Mouse (Mus musculus) embryonic facial prominence, embryonic 15.5 days (tissue): ENCODE results near the gene Runx2. TPM values are rescaled to one million over a fixed set of nuclear protein-coding genes. Genes with fewer than 3 reads are reported as not detected.
A peak's percentile ranks its signal among the peaks of the same experiment; 100 is the strongest.

Experiments used
- ATAC-seq: fragments of 200-750 bp; cut with Nextera tagmentation; 2 replicates; pipeline ENCODE4 v1.8.0; 2017; ENCODE audit warnings: low read depth, moderate TSS enrichment; ENCODE audit not compliant: insufficient number of reproducible peaks, low FRiP score, low TSS enrichment
- H3K27ac ChIP-seq: fragments of 300-500 bp; sonication (generic); replicated peaks from 2 replicates; pipeline ENCODE4 v1.5.1; 2015; ENCODE audit warnings: mild to moderate bottlenecking, inconsistent platforms
- H3K27me3 ChIP-seq: fragments of 300-500 bp; sonication (generic); 2 replicates; pipeline ENCODE4 v1.6.1; 2015; ENCODE audit warnings: inconsistent platforms
- H3K36me3 ChIP-seq: fragments of 300-500 bp; sonication (generic); 2 replicates; pipeline ENCODE4 v1.6.1; 2015; ENCODE audit warnings: mild to moderate bottlenecking, inconsistent platforms
- H3K4me1 ChIP-seq: fragments of 300-500 bp; sonication (generic); 2 replicates; pipeline ENCODE4 v1.6.1; 2015; ENCODE audit warnings: inconsistent platforms
- H3K4me2 ChIP-seq: fragments of 300-500 bp; sonication (generic); replicated peaks from 2 replicates; pipeline ENCODE4 v1.6.1; 2015; ENCODE audit warnings: mild to moderate bottlenecking, inconsistent platforms
- H3K4me3 ChIP-seq: fragments of 300-500 bp; sonication (generic); replicated peaks from 2 replicates; pipeline ENCODE4 v1.5.1; 2015; ENCODE audit warnings: mild to moderate bottlenecking, inconsistent platforms
- H3K9ac ChIP-seq: fragments of 300-500 bp; sonication (generic); 2 replicates; pipeline ENCODE4 v1.6.1; 2015; ENCODE audit warnings: inconsistent platforms
- H3K9me3 ChIP-seq: fragments of 300-500 bp; sonication (generic); replicated peaks from 2 replicates; pipeline ENCODE4 v1.6.1; 2016; ENCODE audit warnings: inconsistent platforms
- WGBS: fragments of 180-500 bp; shearing (Covaris S2); methylation state at CpG from one replicate; pipeline ENCODE4 v1.1.7; 2015; 5-methylcytosine and 5-hydroxymethylcytosine counted together
- polyA plus RNA-seq: library from polyadenylated mRNA; unstranded; fragments of >200 nt; fragmentation: Nextera tagmentation; extraction: Ambion mirVana; gene quantifications from 2 replicates; pipeline ENCODE4 v1.2.1, GENCODE M21; 2015

The Runx2 gene
- polyA plus RNA-seq, 1 experiment from 2014 or later: 28.5 TPM

DNA sequence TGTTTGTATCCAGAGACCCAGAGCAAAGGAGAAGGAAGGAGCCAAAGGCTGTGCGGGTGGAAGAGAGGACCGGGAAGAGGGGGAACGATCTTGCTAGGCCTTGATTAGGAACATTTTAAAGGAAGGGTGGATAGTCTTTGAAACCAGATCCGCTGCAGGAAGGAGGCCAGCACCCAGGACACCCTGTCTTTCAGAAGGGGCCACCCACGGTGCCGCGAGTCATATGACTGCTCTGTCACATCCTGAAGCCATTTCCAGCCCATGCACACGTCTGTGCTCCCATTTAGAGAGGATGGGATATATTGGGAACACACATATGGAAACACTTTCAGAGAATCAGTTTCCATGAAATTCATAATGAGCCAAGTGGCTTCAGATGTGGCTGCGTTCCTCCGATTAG, 196.4 kb downstream of the Runx2 start:
- Histone ChIP-seq H3K4me3 (peak overlapping the region; percentile 24), H3K27me3 (no peaks in the 10 kb centered on the region), H3K27ac (peak overlapping the region; percentile 81), H3K9ac (no peak overlapping the region), H3K4me1 (peaks cover 35% of the 10 kb centered on the region), H3K9me3 (no peaks in the 10 kb centered on the region), H3K4me2 (peak overlapping the region; percentile 44), H3K36me3 (no peaks in the 10 kb centered on the region)
- ATAC-seq: peak; percentile 86
- WGBS: 16% methylated on average over 10 of the region's 10 CpGs

DNA sequence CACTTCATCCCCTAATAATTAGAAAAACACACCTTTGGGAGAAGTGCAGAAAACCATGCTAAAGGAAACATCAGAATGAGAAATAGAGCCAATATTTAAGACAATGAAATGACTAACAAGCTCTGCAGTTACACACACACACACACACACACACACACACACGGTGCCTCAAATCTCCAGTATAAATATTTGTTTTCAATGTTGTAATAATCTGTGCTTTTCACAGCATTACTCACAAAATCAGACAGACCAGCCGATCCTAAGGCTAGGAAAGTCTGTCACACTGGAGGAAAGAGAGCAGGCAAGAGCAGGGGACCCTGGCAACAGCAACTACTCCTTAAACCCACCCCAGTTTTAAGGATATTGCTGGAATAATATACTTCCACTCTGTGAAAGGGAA, 196.9 kb downstream of the Runx2 start:
- H3K36me3 ChIP-seq: no peaks in the 10 kb centered on the region
- H3K4me2 ChIP-seq: peak overlapping the region; percentile 44
- 24% methylated on average over 2 of the region's 2 CpGs for WGBS
- H3K27me3 ChIP-seq: no peaks in the 10 kb centered on the region
- peak overlapping the region; percentile 81 for H3K27ac ChIP-seq
- no peak overlapping the region for H3K9ac ChIP-seq
- 0 out of 2 replicates have a peak overlapping the region, but pooled peaks have one; percentile 24 for H3K4me3 ChIP-seq
- H3K4me1 ChIP-seq: peaks cover 39% of the 10 kb centered on the region
- no peaks in the 10 kb centered on the region for H3K9me3 ChIP-seq
- ATAC-seq: no peak

- no peaks in the 10 kb centered on the region for H3K9me3 ChIP-seq
- no peak overlapping the region for H3K4me3 ChIP-seq
- H3K9ac ChIP-seq: no peak overlapping the region
- H3K27ac ChIP-seq: no peak overlapping the region
- no peak for ATAC-seq
- no peaks in the 10 kb centered on the region for H3K27me3 ChIP-seq
- peak overlapping the region; percentile 29; the same call in 1 of the 2 replicates for H3K4me2 ChIP-seq
- 45% methylated on average over 26 of the region's 26 CpGs for WGBS
- peaks cover 31% of the 10 kb centered on the region for H3K4me1 ChIP-seq
- no peaks in the 10 kb centered on the region for H3K36me3 ChIP-seq
These were observed 200.6 kb downstream of the Runx2 start for GRCm38 (mm10) chr17:44613716-44614715.

- no peak overlapping the region; the same call in 1 of the 2 replicates for H3K27ac ChIP-seq
- 45% methylated on average over 8 of the region's 8 CpGs for WGBS
- no peak for ATAC-seq
- H3K4me2 ChIP-seq: no peak overlapping the region
- no peak overlapping the region for H3K9ac ChIP-seq
- peaks cover 21% of the 10 kb centered on the region for H3K4me1 ChIP-seq
- H3K9me3 ChIP-seq: no peaks in the 10 kb centered on the region
- no peaks in the 10 kb centered on the region for H3K27me3 ChIP-seq
- H3K36me3 ChIP-seq: peaks cover 3% of the 10 kb centered on the region; the same call in 1 of the 2 replicates
- no peak overlapping the region for H3K4me3 ChIP-seq
These were observed 202.0 kb downstream of the Runx2 start for GRCm38 (mm10) chr17:44612641-44613040.

- WGBS: 94% methylated on average over 3 of the region's 3 CpGs
- no peak overlapping the region for H3K27ac ChIP-seq
- ATAC-seq: no peak
These were observed 202.6 kb downstream of the Runx2 start for GRCm38 (mm10) chr17:44612002-44612401.

GRCm38 (mm10) chr17:44611543-44611942, 203.1 kb downstream of the Runx2 start:
- Histone ChIP-seq H3K36me3 (peaks cover 3% of the 10 kb centered on the region; the same call in 1 of the 2 replicates), H3K4me2 (no peak overlapping the region), H3K9me3 (no peaks in the 10 kb centered on the region), H3K4me1 (peaks cover 17% of the 10 kb centered on the region), H3K27ac (no peak overlapping the region), H3K4me3 (no peak overlapping the region), H3K9ac (no peak overlapping the region), H3K27me3 (no peaks in the 10 kb centered on the region)
- WGBS: 88% methylated on average over 4 of the region's 4 CpGs
- ATAC-seq: no peak

More at GRCm38 (mm10) chr17:44612002-44612401, 202.6 kb downstream of the Runx2 start:
- no peak overlapping the region for H3K9ac ChIP-seq
- H3K4me3 ChIP-seq: no peak overlapping the region
- no peaks in the 10 kb centered on the region for H3K9me3 ChIP-seq
- no peak overlapping the region for H3K4me2 ChIP-seq
- H3K27me3 ChIP-seq: no peaks in the 10 kb centered on the region
- peaks cover 3% of the 10 kb centered on the region; the same call in 1 of the 2 replicates for H3K36me3 ChIP-seq
- H3K4me1 ChIP-seq: peaks cover 17% of the 10 kb centered on the region

- WGBS: 63% methylated on average over 6 of the region's 6 CpGs
- Histone ChIP-seq H3K36me3 (peaks cover 3% of the 10 kb centered on the region; the same call in 1 of the 2 replicates), H3K4me3 (no peak overlapping the region), H3K9ac (no peak overlapping the region), H3K27me3 (no peaks in the 10 kb centered on the region), H3K4me2 (no peak overlapping the region), H3K9me3 (no peaks in the 10 kb centered on the region), H3K4me1 (peaks cover 17% of the 10 kb centered on the region), H3K27ac (no peak overlapping the region)
- no peak for ATAC-seq
These were observed 203.8 kb downstream of the Runx2 start for GRCm38 (mm10) chr17:44610828-44611227.

DNA sequence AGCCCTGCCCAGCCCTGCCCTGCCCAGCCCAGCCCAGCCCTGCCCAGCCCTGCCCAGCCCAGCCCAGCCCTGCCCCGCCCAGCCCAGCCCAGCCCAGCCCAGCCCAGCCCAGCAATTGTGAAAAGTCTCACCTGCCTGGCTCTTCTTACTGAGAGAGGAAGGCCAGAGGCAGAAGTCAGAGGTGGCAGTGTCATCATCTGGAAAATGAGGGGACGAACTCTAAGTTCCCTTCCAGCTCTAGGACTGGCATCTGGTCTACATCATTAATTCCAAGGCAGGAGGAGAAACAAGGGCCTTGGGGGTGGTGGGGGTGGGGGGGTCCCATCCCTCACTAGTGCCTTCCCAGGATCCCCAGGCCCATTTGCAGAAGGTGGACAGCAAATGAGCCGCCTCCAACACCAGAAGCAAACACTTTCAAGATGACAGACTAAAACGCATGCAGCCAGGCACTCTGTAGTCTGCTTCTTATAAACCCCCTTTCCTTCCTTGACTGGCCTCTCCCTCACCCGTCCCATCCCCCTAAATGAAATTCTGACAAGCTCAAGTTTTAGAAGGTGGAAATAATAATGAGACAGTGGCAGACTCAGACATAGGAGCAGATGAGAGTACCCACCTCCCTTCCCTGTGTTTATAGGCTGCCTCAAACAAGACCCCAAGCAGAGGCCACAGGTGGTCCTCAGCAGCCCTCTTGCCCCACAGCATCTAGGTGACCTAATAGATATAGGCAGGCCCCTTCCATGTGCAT, 204.5 kb downstream of the Runx2 start:
- H3K27ac ChIP-seq: no peak overlapping the region
- no peaks in the 10 kb centered on the region for H3K27me3 ChIP-seq
- ATAC-seq: no peak
- 33% methylated on average over 5 of the region's 5 CpGs for WGBS
- no peaks in the 10 kb centered on the region for H3K9me3 ChIP-seq
- H3K9ac ChIP-seq: no peak overlapping the region
- no peak overlapping the region for H3K4me2 ChIP-seq
- peaks cover 3% of the 10 kb centered on the region; the same call in 1 of the 2 replicates for H3K36me3 ChIP-seq
- H3K4me3 ChIP-seq: no peak overlapping the region
- H3K4me1 ChIP-seq: peaks cover 17% of the 10 kb centered on the region

- Histone ChIP-seq H3K27ac (peak overlapping the region; percentile 17; the same call in 1 of the 2 replicates), H3K4me1 (peaks cover 15% of the 10 kb centered on the region), H3K36me3 (peaks cover 3% of the 10 kb centered on the region; the same call in 1 of the 2 replicates), H3K9ac (no peak overlapping the region), H3K9me3 (no peaks in the 10 kb centered on the region), H3K4me2 (no peak overlapping the region), H3K4me3 (no peak overlapping the region), H3K27me3 (no peaks in the 10 kb centered on the region)
- no peak for ATAC-seq
- WGBS: 71% methylated on average over 10 of the region's 10 CpGs
These were observed 205.2 kb downstream of the Runx2 start for GRCm38 (mm10) chr17:44609356-44609755.

DNA sequence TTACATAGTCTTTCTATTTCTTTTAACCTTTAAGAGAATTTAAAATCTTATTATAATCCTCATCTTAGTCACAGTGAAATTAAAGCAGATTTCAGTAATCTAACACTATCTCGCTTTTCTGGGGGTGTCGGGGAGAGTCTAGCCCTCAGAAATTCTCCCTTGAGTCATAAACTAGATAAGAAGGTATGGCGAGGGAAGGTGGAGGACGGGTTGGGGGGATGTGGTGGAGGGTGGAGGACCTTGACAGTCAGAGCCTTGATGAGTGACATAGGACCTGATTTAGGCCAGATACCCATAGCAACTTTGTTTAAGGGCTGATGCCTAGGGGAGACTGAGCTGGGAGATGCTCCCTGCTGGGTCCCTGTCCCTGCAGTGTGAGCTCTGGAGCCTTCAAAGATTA, 205.7 kb downstream of the Runx2 start:
- Histone ChIP-seq H3K4me3 (no peak overlapping the region), H3K27ac (0 out of 2 replicates have a peak overlapping the region, but pooled peaks have one; percentile 17), H3K4me1 (peaks cover 11% of the 10 kb centered on the region), H3K36me3 (peaks cover 3% of the 10 kb centered on the region; the same call in 1 of the 2 replicates), H3K9ac (no peak overlapping the region), H3K27me3 (no peaks in the 10 kb centered on the region), H3K9me3 (no peaks in the 10 kb centered on the region), H3K4me2 (no peak overlapping the region)
- ATAC-seq: no peak
- WGBS: 76% methylated on average over 4 of the region's 4 CpGs

DNA sequence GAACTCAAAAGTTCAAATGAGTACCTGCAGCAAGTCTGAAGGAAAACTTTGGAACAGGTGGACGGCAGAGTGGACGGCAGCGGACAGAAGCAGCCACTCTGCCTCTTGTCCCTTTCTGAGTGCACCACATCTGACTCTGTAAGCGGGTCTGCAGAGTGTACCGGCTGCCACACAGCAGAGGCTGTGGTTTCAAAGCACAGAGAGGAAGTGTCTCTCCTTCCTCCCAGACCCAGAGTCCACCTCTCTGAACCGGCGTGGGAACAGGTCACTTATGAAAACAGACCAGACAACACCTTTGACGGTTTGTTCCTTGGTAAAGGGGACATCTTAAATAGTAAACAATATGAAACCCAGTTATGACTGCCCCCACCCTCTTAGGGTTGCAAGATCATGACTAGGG, 207.2 kb downstream of the Runx2 start:
- H3K9me3 ChIP-seq: no peaks in the 10 kb centered on the region
- H3K4me1 ChIP-seq: peaks cover 3% of the 10 kb centered on the region; the same call in 1 of the 2 replicates
- no peak for ATAC-seq
- H3K27ac ChIP-seq: no peak overlapping the region
- H3K27me3 ChIP-seq: no peaks in the 10 kb centered on the region
- no peak overlapping the region for H3K9ac ChIP-seq
- no peak overlapping the region for H3K4me2 ChIP-seq
- 94% methylated on average over 8 of the region's 8 CpGs for WGBS
- peaks cover 3% of the 10 kb centered on the region; the same call in 1 of the 2 replicates for H3K36me3 ChIP-seq
- H3K4me3 ChIP-seq: no peak overlapping the region
